Mouse (Mus musculus) lung, postnatal 0 days (tissue): ENCODE measurements around the gene Poldip3.

Source experiments
- CTCF ChIP-seq: IDR thresholded peaks from 2 replicates; pipeline ENCODE4 v1.5.1; 2016; ENCODE audit warnings: antibody characterized with exemption, mild to moderate bottlenecking
- EP300 ChIP-seq: IDR thresholded peaks from 2 replicates; pipeline ENCODE4 v1.6.1; 2016; ENCODE audit warnings: antibody characterized with exemption, mild to moderate bottlenecking, control low read depth

DNA sequence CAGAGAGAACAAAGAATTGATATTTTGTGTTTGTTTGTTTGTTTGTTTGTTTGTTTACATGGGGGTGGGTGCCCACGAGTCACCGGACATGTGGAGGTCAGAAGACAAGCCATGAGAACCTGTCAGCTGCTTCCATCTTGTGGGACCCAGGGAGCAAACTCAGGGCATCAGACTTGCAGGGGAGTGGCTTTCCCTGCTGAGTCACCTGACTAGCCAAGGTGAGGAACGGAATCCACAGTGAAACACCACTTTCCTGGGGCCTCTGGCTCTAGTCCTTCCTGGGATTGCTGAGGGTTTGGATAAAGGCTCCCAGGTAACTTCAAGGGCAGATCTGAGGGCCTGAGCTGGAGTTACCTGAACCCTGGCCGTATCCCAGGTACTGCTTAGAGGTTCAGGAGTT lies 27.5 kb upstream of the Poldip3 start:
- TF ChIP-seq CTCF (no peak), EP300 (no peak)
